15 mouse cellular contexts compared by ENCODE assay signal in genomic region chr13:97762121-97762520, GRCm38 (mm10). TPM values are rescaled to one million over a fixed set of nuclear protein-coding genes. Genes with fewer than 3 reads are reported as not detected.
DNase-seq lines count a peak whose midpoint lies in the region; ATAC-seq lines count a peak whose summit lies in the region.
"Had no signal": no experiment of that assay in that cellular context is flagged by ENCODE, and none has a peak within 500 bp of the region (broad histone marks: within the 10 kb centered on the region; RNA-seq: fewer than 3 reads in every experiment).

No protein-coding gene starts in this region.

- ATAC-seq in CD4-positive, CD25-positive, alpha-beta regulatory T cell, adult 4 months = peak; percentile 77
- ATAC-seq in granulocyte monocyte progenitor cell, adult 5-6 weeks (replicated peaks; ENCODE audit: poor library complexity, severe bottlenecking) = no peak
- ATAC-seq: forebrain, embryonic 13.5 days had no signal

- DNase-seq in CD4-positive helper T cell, adult 2 months (ENCODE audit: low read depth, low spot score) = peak; percentile 71
- DNase-seq in naive thymus-derived CD4-positive, alpha-beta T cell, adult 2 months (ENCODE audit: low read depth) = peak; percentile 60
- DNase-seq in thymus, postnatal 14 days = peak; percentile 45
- no peak for DNase-seq in cerebellum, adult 9-11 months
- DNase-seq in spleen, adult 18-20 months = no peak
- DNase-seq in right cerebral cortex, postnatal 25 days = no peak
- DNase-seq: adrenal gland, adult 2 months; adrenal gland, postnatal 25 days; cerebellum, adult 18-20 months; cerebellum, postnatal 10 days; gastrocnemius, postnatal 36 days; heart, adult 2 months had no signal

RNA-seq across cellular contexts. Expression of gene Gm10260, which starts 1.7 kb away (rescaled TPM):
- polyA plus RNA-seq in CD4-positive, CD25-positive, alpha-beta regulatory T cell, adult 4 months (2017; shearing (Covaris generic)) = 10 to 100 TPM; 25.5 to 27.3 TPM
- 17.2 and 27.7 TPM in 2 replicates for total RNA-seq in granulocyte monocyte progenitor cell, adult 5-6 weeks (2014; fragmentation: Nextera tagmentation)
- 26.3 and 38.6 TPM in 2 replicates for total RNA-seq in granulocyte monocyte progenitor cell, adult 5-6 weeks (2017)

Comparison
In these comparisons a context has a peak if more than half of its experiments do, and no peak if none do; other contexts are left out.
1. DNase-seq: peak in CD4-positive helper T cell, adult 2 months (single experiment), naive thymus-derived CD4-positive, alpha-beta T cell, adult 2 months (single experiment) and thymus, postnatal 14 days (single experiment); none in cerebellum, adult 9-11 months (single experiment), spleen, adult 18-20 months (0 of 2) and right cerebral cortex, postnatal 25 days (single experiment).